Mouse (Mus musculus) limb, embryonic 15.5 days (tissue): Measurements from ENCODE around the gene Soga1. TPM values are rescaled to one million over a fixed set of nuclear protein-coding genes. Genes with fewer than 3 reads are reported as not detected.

Experiments
- ATAC-seq: fragments of 200-750 bp; cut with Nextera tagmentation; 2 replicates; pipeline ENCODE4 v1.8.0; 2017; ENCODE audit warnings: low read depth, moderate TSS enrichment; ENCODE audit not compliant: insufficient number of reproducible peaks, low FRiP score, low TSS enrichment
- H3K27ac ChIP-seq: fragments of 300-500 bp; sonication (generic); 2 replicates; pipeline ENCODE4 v1.5.1; 2015; ENCODE audit warnings: moderate library complexity, mild to moderate bottlenecking, inconsistent platforms
- H3K27me3 ChIP-seq: fragments of 300-500 bp; sonication (generic); 2 replicates; pipeline ENCODE4 v1.6.1; 2015; ENCODE audit warnings: inconsistent platforms
- H3K36me3 ChIP-seq: fragments of 300-500 bp; sonication (generic); 2 replicates; pipeline ENCODE4 v1.6.1; 2015; ENCODE audit warnings: inconsistent platforms
- H3K4me1 ChIP-seq: fragments of 300-500 bp; sonication (generic); 2 replicates; pipeline ENCODE4 v1.6.1; 2015; ENCODE audit warnings: inconsistent platforms
- H3K4me2 ChIP-seq: fragments of 300-500 bp; sonication (generic); 2 replicates; pipeline ENCODE4 v1.6.1; 2015; ENCODE audit warnings: mild to moderate bottlenecking, inconsistent platforms
- H3K4me3 ChIP-seq: fragments of 300-500 bp; sonication (generic); 2 replicates; pipeline ENCODE4 v1.5.1; 2015; ENCODE audit warnings: mild to moderate bottlenecking, inconsistent platforms
- H3K9ac ChIP-seq: fragments of 300-500 bp; sonication (generic); 2 replicates; pipeline ENCODE4 v1.6.1; 2015; ENCODE audit warnings: inconsistent platforms
- H3K9me3 ChIP-seq: fragments of 300-500 bp; sonication (generic); 2 replicates; pipeline ENCODE4 v1.6.1; 2016; ENCODE audit warnings: inconsistent platforms
- WGBS: fragments of 180-500 bp; shearing (Covaris S2); methylation state at CpG from one replicate; pipeline ENCODE4 v1.1.7; 2015; 5-methylcytosine and 5-hydroxymethylcytosine counted together
- polyA plus RNA-seq: library from polyadenylated mRNA; unstranded; fragments of >200 nt; fragmentation: Nextera tagmentation; extraction: Ambion mirVana; gene quantifications from 2 replicates; pipeline ENCODE4 v1.2.1, GENCODE M21; 2015

The Soga1 gene
- polyA plus RNA-seq, 1 experiment from 2014 or later = 2.9 TPM

DNA sequence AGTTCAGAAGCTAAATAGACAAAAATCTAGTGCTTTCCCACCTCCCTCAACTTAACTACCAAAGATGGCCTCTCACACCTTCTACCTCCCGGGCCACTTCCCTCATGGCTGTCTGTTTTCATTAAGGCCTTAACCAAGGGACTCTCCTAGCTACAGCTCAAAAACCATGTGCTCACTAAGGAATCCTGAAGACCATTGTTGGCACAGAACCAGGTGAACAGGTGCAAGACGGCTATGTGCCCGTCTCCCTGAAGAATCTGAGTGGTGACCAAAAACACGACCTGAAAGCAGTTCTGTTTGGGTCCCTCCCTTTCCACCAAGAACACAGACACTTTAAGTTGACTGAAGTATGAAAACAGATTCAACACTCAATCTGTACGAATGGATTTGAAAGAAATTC, 80.8 kb downstream of the Soga1 start:
- no peak overlapping the region for H3K27ac ChIP-seq
- H3K27me3 ChIP-seq = no peaks in the 10 kb centered on the region
- H3K4me3 ChIP-seq = no peak overlapping the region
- WGBS = 81% methylated on average over 5 of the region's 5 CpGs
- peaks cover 62% of the 10 kb centered on the region for H3K36me3 ChIP-seq
- H3K9ac ChIP-seq = no peak overlapping the region
- no peak for ATAC-seq
- no peaks in the 10 kb centered on the region for H3K4me1 ChIP-seq
- H3K4me2 ChIP-seq = no peak overlapping the region
- H3K9me3 ChIP-seq = no peaks in the 10 kb centered on the region

DNA sequence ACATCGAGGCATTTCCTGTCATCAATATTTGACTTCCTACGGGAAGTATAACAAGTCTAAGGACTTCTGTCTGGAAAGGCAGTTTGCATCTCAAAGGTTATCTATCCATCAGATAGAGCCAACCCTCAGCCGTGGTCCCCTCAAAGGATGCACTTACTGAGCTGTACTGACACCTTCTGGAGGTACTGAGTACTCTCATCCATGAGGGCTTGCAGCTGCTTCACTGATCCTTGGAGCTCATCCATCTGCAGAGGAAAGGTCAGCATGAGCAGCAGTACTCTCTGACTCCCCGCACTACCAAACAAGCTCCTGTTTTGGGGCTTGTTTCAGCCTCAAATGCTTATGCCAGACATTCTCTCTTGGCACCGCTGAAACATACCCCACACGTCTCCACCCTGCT, 82.5 kb downstream of the Soga1 start:
- H3K4me2 ChIP-seq = no peak overlapping the region
- H3K27ac ChIP-seq = no peak overlapping the region
- WGBS = 65% methylated on average over 6 of the region's 6 CpGs
- no peak for ATAC-seq
- H3K36me3 ChIP-seq = peaks cover 58% of the 10 kb centered on the region
- no peak overlapping the region for H3K4me3 ChIP-seq
- no peaks in the 10 kb centered on the region for H3K9me3 ChIP-seq
- H3K9ac ChIP-seq = no peak overlapping the region
- H3K4me1 ChIP-seq = no peaks in the 10 kb centered on the region
- H3K27me3 ChIP-seq = no peaks in the 10 kb centered on the region

DNA sequence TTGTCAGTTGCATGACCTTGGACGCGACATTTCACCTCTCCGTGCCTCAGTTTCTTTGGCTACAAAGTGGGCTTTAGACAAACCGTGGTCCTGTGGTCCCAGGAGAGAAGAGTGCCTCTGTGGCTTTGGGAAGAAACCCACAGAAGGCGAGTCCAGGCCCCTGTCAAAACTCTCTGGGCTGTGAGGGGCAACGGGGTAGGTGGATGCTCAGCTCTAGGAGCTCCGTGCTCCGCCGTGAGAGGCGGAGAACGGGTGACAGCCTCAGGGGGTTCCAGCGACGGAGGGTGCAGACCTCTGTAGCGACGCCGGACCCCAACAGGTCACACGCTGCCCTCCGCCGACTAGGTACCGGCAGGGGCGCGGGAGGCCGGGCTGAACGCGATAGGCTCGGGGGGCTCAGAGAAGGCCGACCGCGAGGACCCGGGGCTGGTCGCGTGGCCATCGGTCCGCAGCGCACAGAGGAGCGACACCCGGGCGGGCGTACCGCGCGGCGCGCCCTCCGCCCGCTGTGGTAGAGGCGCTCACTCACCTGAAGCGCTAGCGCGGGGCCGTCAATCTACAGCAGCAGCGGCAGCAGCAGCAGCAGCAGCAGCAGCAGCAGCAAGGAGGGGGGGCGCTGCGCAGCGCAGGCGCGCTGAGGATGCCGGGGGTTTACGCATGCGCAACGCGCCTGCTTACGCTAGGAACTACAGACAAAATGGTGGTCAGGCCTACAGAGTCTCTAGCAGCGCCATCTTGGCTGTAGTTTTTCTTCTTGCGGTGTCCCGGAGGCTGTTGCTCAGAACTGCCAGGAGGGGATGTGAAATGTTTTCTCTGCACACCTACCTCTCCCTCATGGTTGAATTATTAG, 87.4 kb downstream of the Soga1 start, which contains the start of gene Ndrg3:
TSS of gene Ndrg3 (minus strand) at position 587 of the 850 bp plus-strand sequence.
- H3K4me3 ChIP-seq = peak within 1 kb of the TSS; percentile 81
- WGBS = under 1% methylated on average over 65 of the region's 66 CpGs
- peak within 1 kb of the TSS; percentile 76 for H3K9ac ChIP-seq
- peak; percentile 94 for ATAC-seq
- H3K27ac ChIP-seq = peak within 1 kb of the TSS; percentile 78
- H3K4me2 ChIP-seq = peak within 1 kb of the TSS; percentile 76
- peaks cover 21% of the 10 kb centered on the region for H3K36me3 ChIP-seq
- H3K4me1 ChIP-seq = peaks cover 9% of the 10 kb centered on the region
- H3K9me3 ChIP-seq = no peaks in the 10 kb centered on the region
- H3K27me3 ChIP-seq = no peaks in the 10 kb centered on the region

- Histone ChIP-seq H3K4me3 (peak overlapping the region; percentile 81), H3K27me3 (no peaks in the 10 kb centered on the region), H3K36me3 (peaks cover 14% of the 10 kb centered on the region), H3K9me3 (no peaks in the 10 kb centered on the region), H3K4me2 (peak overlapping the region; percentile 76), H3K27ac (no peak overlapping the region), H3K4me1 (peaks cover 9% of the 10 kb centered on the region), H3K9ac (peak overlapping the region; percentile 76)
- ATAC-seq = no peak
- WGBS = 4% methylated on average over 16 of the region's 16 CpGs
Measured at GRCm38 (mm10) chr2:156990727-156991431, 88.2 kb downstream of the Soga1 start.

DNA sequence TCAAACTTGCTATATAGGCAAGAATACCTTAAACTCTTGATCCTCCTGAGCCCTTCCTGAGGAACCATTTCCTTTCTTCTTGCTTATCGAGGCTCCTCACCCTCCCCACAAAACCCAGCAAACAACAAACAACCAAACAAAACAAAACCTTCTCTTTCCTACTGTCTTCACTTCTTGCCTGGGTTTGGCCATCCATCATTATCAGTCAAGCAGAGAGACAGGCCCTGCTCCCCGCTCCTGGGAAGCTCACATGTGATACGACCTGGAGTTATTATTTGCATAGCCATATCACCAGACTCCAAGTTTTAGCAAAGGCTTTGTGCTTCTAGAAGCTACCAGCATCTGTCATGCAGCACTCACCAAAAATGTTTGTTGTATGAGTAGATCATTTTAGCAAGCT, 91.7 kb downstream of the Soga1 start:
- H3K27ac ChIP-seq = no peak overlapping the region
- no peaks in the 10 kb centered on the region for H3K27me3 ChIP-seq
- no peak overlapping the region for H3K4me3 ChIP-seq
- WGBS = 71% methylated on average over 3 of the region's 3 CpGs
- H3K9me3 ChIP-seq = no peaks in the 10 kb centered on the region
- no peak overlapping the region for H3K9ac ChIP-seq
- H3K4me2 ChIP-seq = no peak overlapping the region
- no peaks in the 10 kb centered on the region for H3K36me3 ChIP-seq
- peaks cover 9% of the 10 kb centered on the region for H3K4me1 ChIP-seq
- ATAC-seq = no peak

GRCm38 (mm10) chr2:156982864-156983263, 96.2 kb downstream of the Soga1 start:
- H3K27ac ChIP-seq = no peak overlapping the region
- H3K27me3 ChIP-seq = no peaks in the 10 kb centered on the region
- ATAC-seq = no peak
- WGBS = 72% methylated on average over 2 of the region's 2 CpGs
- no peak overlapping the region for H3K9ac ChIP-seq
- H3K9me3 ChIP-seq = no peaks in the 10 kb centered on the region
- no peak overlapping the region for H3K4me2 ChIP-seq
- H3K4me1 ChIP-seq = no peaks in the 10 kb centered on the region
- H3K36me3 ChIP-seq = 0 out of 2 replicates have a peak, but pooled peaks cover 4% of the 10 kb centered on the region
- no peak overlapping the region for H3K4me3 ChIP-seq

- Histone ChIP-seq H3K4me1 (0 out of 2 replicates have a peak, but pooled peaks cover 3% of the 10 kb centered on the region), H3K27me3 (no peaks in the 10 kb centered on the region), H3K9ac (no peak overlapping the region), H3K9me3 (no peaks in the 10 kb centered on the region), H3K36me3 (0 out of 2 replicates have a peak, but pooled peaks cover 4% of the 10 kb centered on the region), H3K4me2 (no peak overlapping the region), H3K27ac (no peak overlapping the region), H3K4me3 (no peak overlapping the region)
- 84% methylated on average over 4 of the region's 4 CpGs for WGBS
- no peak for ATAC-seq
Measured at GRCm38 (mm10) chr2:156981291-156981690, 97.8 kb downstream of the Soga1 start.

GRCm38 (mm10) chr2:156980059-156980458, 99.0 kb downstream of the Soga1 start:
- no peak overlapping the region for H3K9ac ChIP-seq
- H3K9me3 ChIP-seq = no peaks in the 10 kb centered on the region
- H3K4me3 ChIP-seq = no peak overlapping the region
- 68% methylated on average over 2 of the region's 2 CpGs for WGBS
- peaks cover 5% of the 10 kb centered on the region; the same call in 1 of the 2 replicates for H3K4me1 ChIP-seq
- no peak overlapping the region for H3K4me2 ChIP-seq
- no peak overlapping the region; the same call in 1 of the 2 replicates for H3K27ac ChIP-seq
- 0 out of 2 replicates have a peak, but pooled peaks cover 4% of the 10 kb centered on the region for H3K36me3 ChIP-seq
- H3K27me3 ChIP-seq = no peaks in the 10 kb centered on the region
- ATAC-seq = no peak

GRCm38 (mm10) chr2:156976711-156977110, 102.3 kb downstream of the Soga1 start:
- H3K9ac ChIP-seq = no peak overlapping the region
- no peaks in the 10 kb centered on the region for H3K27me3 ChIP-seq
- H3K9me3 ChIP-seq = no peaks in the 10 kb centered on the region
- 0 out of 2 replicates have a peak, but pooled peaks cover 4% of the 10 kb centered on the region for H3K36me3 ChIP-seq
- H3K27ac ChIP-seq = no peak overlapping the region
- no peak for ATAC-seq
- H3K4me2 ChIP-seq = no peak overlapping the region
- no peak overlapping the region for H3K4me3 ChIP-seq
- peaks cover 8% of the 10 kb centered on the region; the same call in 1 of the 2 replicates for H3K4me1 ChIP-seq

DNA sequence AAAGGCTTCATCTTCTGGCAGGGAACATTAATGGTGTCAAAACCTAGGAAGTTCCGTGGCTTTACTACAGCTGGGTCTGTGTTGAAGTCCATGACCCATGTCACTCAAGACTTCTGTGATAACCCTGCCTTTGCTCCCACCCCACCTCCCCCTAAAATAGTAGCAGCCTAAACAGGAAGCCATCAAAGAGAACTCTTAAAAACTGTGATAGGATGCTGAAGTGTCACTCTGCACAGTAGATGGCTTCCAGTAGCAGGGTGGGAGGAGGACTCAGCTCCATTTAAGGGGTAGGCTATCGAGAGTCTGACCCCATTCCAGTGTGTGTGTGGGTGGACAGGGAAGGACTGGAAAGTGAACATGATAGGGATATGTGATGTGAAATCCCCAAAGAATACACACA, 104.1 kb downstream of the Soga1 start:
- no peak overlapping the region for H3K27ac ChIP-seq
- H3K9me3 ChIP-seq = no peaks in the 10 kb centered on the region
- no peak overlapping the region for H3K4me2 ChIP-seq
- ATAC-seq = no peak
- no peak overlapping the region for H3K9ac ChIP-seq
- 48% methylated on average over 2 of the region's 2 CpGs for WGBS
- H3K4me3 ChIP-seq = no peak overlapping the region
- peaks cover 8% of the 10 kb centered on the region; the same call in 1 of the 2 replicates for H3K4me1 ChIP-seq
- H3K27me3 ChIP-seq = no peaks in the 10 kb centered on the region
- 0 out of 2 replicates have a peak, but pooled peaks cover 2% of the 10 kb centered on the region for H3K36me3 ChIP-seq

DNA sequence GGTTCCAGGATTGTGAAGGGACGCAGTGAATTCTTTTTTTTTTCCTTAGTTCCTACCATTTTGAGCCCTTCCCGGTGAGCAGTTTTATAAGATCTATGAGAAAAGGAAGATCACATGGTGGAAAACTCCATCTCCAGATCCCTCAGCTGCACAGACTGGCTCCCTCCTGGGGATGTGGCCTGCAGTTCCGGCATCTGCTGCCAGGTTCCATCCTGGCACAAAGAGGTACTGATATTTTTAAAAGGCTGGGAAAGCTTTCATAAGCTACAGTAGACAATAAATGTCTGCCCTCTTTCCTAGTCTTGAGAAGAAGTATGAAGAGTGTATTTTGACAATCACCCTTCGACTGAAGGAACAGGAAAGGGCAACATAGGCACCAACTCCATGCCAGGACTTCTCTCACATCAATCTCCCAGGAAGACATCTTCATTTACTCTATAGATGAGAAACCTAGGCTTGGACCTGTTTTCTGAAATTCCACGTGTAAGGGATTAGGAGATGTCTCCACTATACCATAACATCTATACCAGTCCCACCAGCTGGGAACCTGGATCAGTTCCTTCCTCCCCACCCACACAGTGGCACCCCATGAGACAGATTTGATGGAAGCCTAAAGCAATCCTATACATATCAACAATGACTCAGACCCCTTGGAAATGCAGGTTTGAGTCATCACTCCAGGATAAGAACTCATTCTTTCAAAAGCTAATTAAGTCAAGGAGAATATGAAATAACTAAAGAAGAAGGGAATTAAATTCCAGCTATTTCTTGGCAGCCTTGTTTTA, 105.5 kb downstream of the Soga1 start:
- Histone ChIP-seq H3K9me3 (no peaks in the 10 kb centered on the region), H3K4me1 (peaks cover 8% of the 10 kb centered on the region; the same call in 1 of the 2 replicates), H3K27me3 (no peaks in the 10 kb centered on the region), H3K36me3 (0 out of 2 replicates have a peak, but pooled peaks cover 2% of the 10 kb centered on the region), H3K27ac (no peak overlapping the region), H3K4me3 (no peak overlapping the region), H3K4me2 (no peak overlapping the region), H3K9ac (no peak overlapping the region)
- WGBS = 71% methylated on average over 5 of the region's 5 CpGs
- ATAC-seq = no peak
